Mouse (Mus musculus): Measurements from ENCODE around the gene Cd93. TPM values are rescaled to one million over a fixed set of nuclear protein-coding genes. Genes with fewer than 3 reads are reported as not detected.

Gene Cd93
- total and polyA plus RNA-seq, 3 experiments = not detected

- no peak for TF ChIP-seq MAX (IDR thresholded peaks at IDR 0.05; ENCODE audit: low read length)
These were observed 24.2 kb downstream of the Cd93 start (continued) for GRCm38 (mm10) chr2:148419151-148419550.

GRCm38 (mm10) chr2:148409821-148410220, 33.5 kb downstream of the Cd93 start:
- no peaks in the 10 kb centered on the region for H3K4me1 ChIP-seq (ENCODE audit: control insufficient read depth in 1 of 2, insufficient read depth in 2 of 2, low read length in 2 of 2)

GRCm38 (mm10) chr2:148409141-148409540, 34.2 kb downstream of the Cd93 start:
- no peaks in the 10 kb centered on the region for H3K4me1 ChIP-seq (ENCODE audit: control insufficient read depth in 1 of 2, insufficient read depth in 2 of 2, low read length in 2 of 2)
- DNase-seq (ENCODE audit: low read depth, low spot score) = no peak
- H3K27me3 ChIP-seq (ENCODE audit: control insufficient read depth in 1 of 2, insufficient read depth in 2 of 2, low read length in 2 of 2) = no peaks in the 10 kb centered on the region
- H3K27ac ChIP-seq (ENCODE audit: control insufficient read depth, low read depth, low read length) = no peak overlapping the region
- no peaks in the 10 kb centered on the region for H3K9me3 ChIP-seq (replicated peaks; ENCODE audit: insufficient read depth, low read length)
- TF ChIP-seq MAZ (IDR thresholded peaks at IDR 0.05; ENCODE audit: low read depth, low read length) (no peak), MAFK (IDR thresholded peaks at IDR 0.05; ENCODE audit: borderline replicate concordance, low read depth, low read length) (no peak), TCF12 (IDR thresholded peaks at IDR 0.05; ENCODE audit: low read depth, low read length) (no peak), UBTF (IDR thresholded peaks at IDR 0.05; ENCODE audit: borderline replicate concordance, insufficient read depth, low read depth, low read length) (no peak), SIN3A (IDR thresholded peaks at IDR 0.05; ENCODE audit: low read length) (no peak), NELFE (IDR thresholded peaks at IDR 0.05; ENCODE audit: low read depth, low read length) (no peak), GATA1 (IDR thresholded peaks at IDR 0.05; ENCODE audit: low read depth, low read length) (no peak), ELF1 (IDR thresholded peaks at IDR 0.05; ENCODE audit: low read depth, low read length) (no peak)
- H3K36me3 ChIP-seq (ENCODE audit: control insufficient read depth in 1 of 2, insufficient read depth in 2 of 2, low read length in 2 of 2) = no peaks in the 10 kb centered on the region
- no peaks in the 10 kb centered on the region for H3K79me2 ChIP-seq (ENCODE audit: control insufficient read depth, insufficient read depth, low read length, poor library complexity)
- no peak overlapping the region for H3K4me3 ChIP-seq (ENCODE audit: control insufficient read depth in 1 of 2, insufficient read depth in 1 of 2, low read depth in 2 of 2, low read length in 2 of 2)
- no peak overlapping the region for H3K9ac ChIP-seq (ENCODE audit: control insufficient read depth, low read depth, low read length, poor library complexity, severe bottlenecking)

More at GRCm38 (mm10) chr2:148409821-148410220, 33.5 kb downstream of the Cd93 start:
- no peaks in the 10 kb centered on the region for H3K27me3 ChIP-seq (ENCODE audit: control insufficient read depth in 1 of 2, insufficient read depth in 2 of 2, low read length in 2 of 2)
- TF ChIP-seq POLR2A (IDR thresholded peaks at IDR 0.05; ENCODE audit: control insufficient read depth in 1 of 2, insufficient read depth in 1 of 2, low read depth in 1 of 2, low read length in 2 of 2, poor library complexity in 1 of 2) = no peak
- no peak for TF ChIP-seq ZC3H11A (IDR thresholded peaks at IDR 0.05; ENCODE audit: low read depth, low read length)
- no peak for TF ChIP-seq UBTF (IDR thresholded peaks at IDR 0.05; ENCODE audit: borderline replicate concordance, insufficient read depth, low read depth, low read length)
- TF ChIP-seq EP300 (IDR thresholded peaks at IDR 0.05; ENCODE audit: low read depth in 1 of 2, low read length in 2 of 2) = no peak
- TF ChIP-seq NRF1 (IDR thresholded peaks at IDR 0.05; ENCODE audit: insufficient read depth, low read depth, low read length, poor library complexity, severe bottlenecking) = no peak
- no peak for TF ChIP-seq TAL1 (IDR thresholded peaks at IDR 0.05; ENCODE audit: low read length)
- no peak for TF ChIP-seq CHD2 (IDR thresholded peaks at IDR 0.05; ENCODE audit: low read length)
- no peak for TF ChIP-seq MXI1 (IDR thresholded peaks at IDR 0.05; ENCODE audit: low read depth, low read length)
- no peak for TF ChIP-seq RCOR1 (IDR thresholded peaks at IDR 0.05; ENCODE audit: low read depth, low read length)
- no peak for TF ChIP-seq SMC3 (IDR thresholded peaks at IDR 0.05; ENCODE audit: low read depth, low read length)
- TF ChIP-seq RAD21 (IDR thresholded peaks at IDR 0.05; ENCODE audit: low read depth, low read length) = no peak
- TF ChIP-seq ZKSCAN1 (IDR thresholded peaks at IDR 0.05; ENCODE audit: low read depth, low read length) = no peak
- no peak for TF ChIP-seq GATA1 (IDR thresholded peaks at IDR 0.05; ENCODE audit: low read depth, low read length)
- TF ChIP-seq MAZ (IDR thresholded peaks at IDR 0.05; ENCODE audit: low read depth, low read length) = no peak
- TF ChIP-seq CHD1 (IDR thresholded peaks at IDR 0.05; ENCODE audit: low read depth, low read length) = no peak
- no peak for TF ChIP-seq ELF1 (IDR thresholded peaks at IDR 0.05; ENCODE audit: low read depth, low read length)
- no peak for TF ChIP-seq MAX (IDR thresholded peaks at IDR 0.05; ENCODE audit: low read length)
- H3K9me3 ChIP-seq (replicated peaks; ENCODE audit: insufficient read depth, low read length) = no peaks in the 10 kb centered on the region
- H3K36me3 ChIP-seq (ENCODE audit: control insufficient read depth in 1 of 2, insufficient read depth in 2 of 2, low read length in 2 of 2) = no peaks in the 10 kb centered on the region
- no peak for DNase-seq (ENCODE audit: low read depth, low spot score)
- H3K4me3 ChIP-seq (ENCODE audit: control insufficient read depth in 1 of 2, insufficient read depth in 1 of 2, low read depth in 2 of 2, low read length in 2 of 2) = no peak overlapping the region
- no peak overlapping the region for H3K27ac ChIP-seq (ENCODE audit: control insufficient read depth, low read depth, low read length)
- H3K9ac ChIP-seq (ENCODE audit: control insufficient read depth, low read depth, low read length, poor library complexity, severe bottlenecking) = no peak overlapping the region
- H3K79me2 ChIP-seq (ENCODE audit: control insufficient read depth, insufficient read depth, low read length, poor library complexity) = no peaks in the 10 kb centered on the region
